Mouse (Mus musculus) cortical plate, adult 2 months (tissue): ENCODE results near the gene Polr2l. TPM values are rescaled to one million over a fixed set of nuclear protein-coding genes. Genes with fewer than 3 reads are reported as not detected.

Experiments used
- H3K27ac ChIP-seq: fragments of 200-500 bp; 2 replicates; pipeline ENCODE4 v1.5.1; 2012; ENCODE audit warnings: low read length, control low read depth, inconsistent platforms; ENCODE audit not compliant: insufficient read depth
- H3K4me1 ChIP-seq: fragments of 200-500 bp; 2 replicates; pipeline ENCODE4 v1.6.1; 2011; ENCODE audit warnings: low read length; ENCODE audit not compliant: control insufficient read depth, insufficient read depth
- H3K4me3 ChIP-seq: fragments of 200-500 bp; 2 replicates; pipeline ENCODE4 v1.5.1; 2011; ENCODE audit warnings: mild to moderate bottlenecking, low read length, control low read depth; ENCODE audit not compliant: insufficient read depth
- CTCF ChIP-seq: fragments of 200-500 bp; IDR thresholded peaks from 2 replicates; pipeline ENCODE4 v1.5.1; 2011; ENCODE audit warnings: mild to moderate bottlenecking, control low read depth, low read length; ENCODE audit not compliant: insufficient read depth; ENCODE audit errors: extremely low read depth
- POLR2A ChIP-seq: fragments of 200-500 bp; IDR thresholded peaks from 2 replicates; pipeline ENCODE4 v1.6.1; 2011; ENCODE audit warnings: mild to moderate bottlenecking, low read length, control low read depth; ENCODE audit not compliant: insufficient read depth; ENCODE audit errors: extremely low read depth
- polyA plus RNA-seq: library from polyadenylated mRNA; depleted of rRNA; stranded (reverse); fragments of >200 nt; gene quantifications from 2 replicates; pipeline ENCODE4 v1.2.3, GENCODE M21; 2012

Polr2l gene
- polyA plus RNA-seq, 1 experiment = 52.1 TPM

- H3K27ac ChIP-seq = no peak within 1 kb of the TSS
- TF ChIP-seq POLR2A (no peak), CTCF (no peak)
- H3K4me3 ChIP-seq = no peak within 1 kb of the TSS
- H3K4me1 ChIP-seq = peaks cover 4% of the 10 kb centered on the region; the same call in 1 of the 2 replicates
Observed at GRCm38 (mm10) chr7:141443828-141444237, 31.1 kb downstream of the Polr2l start, which contains the start of gene Pidd1. Gene Pidd1 (minus strand): TSS chr7:141444025.

GRCm38 (mm10) chr7:141443081-141443821 lies 31.7 kb downstream of the Polr2l start:
- H3K4me3 ChIP-seq = no peak overlapping the region
- TF ChIP-seq CTCF (no peak), POLR2A (no peak)
- H3K4me1 ChIP-seq = no peaks in the 10 kb centered on the region; the same call in 1 of the 2 replicates
- no peak overlapping the region for H3K27ac ChIP-seq

GRCm38 (mm10) chr7:141442199-141442598 lies 32.7 kb downstream of the Polr2l start:
- Histone ChIP-seq H3K4me1 (no peaks in the 10 kb centered on the region), H3K27ac (no peak overlapping the region), H3K4me3 (no peak overlapping the region)
- TF ChIP-seq POLR2A (no peak), CTCF (no peak)

- H3K4me3 ChIP-seq = no peak overlapping the region
- H3K27ac ChIP-seq = no peak overlapping the region
- TF ChIP-seq POLR2A = no peak
- no peak for TF ChIP-seq CTCF
- H3K4me1 ChIP-seq = no peaks in the 10 kb centered on the region; the same call in 1 of the 2 replicates
Observed at GRCm38 (mm10) chr7:141441460-141441859, 33.5 kb downstream of the Polr2l start.

- TF ChIP-seq CTCF = peak; percentile 59
- no peak for TF ChIP-seq POLR2A
- H3K27ac ChIP-seq = no peak overlapping the region
- peaks cover 3% of the 10 kb centered on the region for H3K4me1 ChIP-seq
- H3K4me3 ChIP-seq = no peak overlapping the region
Observed at GRCm38 (mm10) chr7:141440613-141441012, 34.3 kb downstream of the Polr2l start.

- peaks cover 6% of the 10 kb centered on the region for H3K4me1 ChIP-seq
- no peak for TF ChIP-seq POLR2A
- no peak for TF ChIP-seq CTCF
- H3K4me3 ChIP-seq = no peak overlapping the region
- H3K27ac ChIP-seq = no peak overlapping the region
Observed at GRCm38 (mm10) chr7:141439811-141440210, 35.1 kb downstream of the Polr2l start.

- TF ChIP-seq POLR2A (no peak), CTCF (no peak)
- peaks cover 6% of the 10 kb centered on the region for H3K4me1 ChIP-seq
- no peak overlapping the region for H3K4me3 ChIP-seq
- no peak overlapping the region for H3K27ac ChIP-seq
Observed at GRCm38 (mm10) chr7:141439140-141439679, 35.7 kb downstream of the Polr2l start.

GRCm38 (mm10) chr7:141438201-141438968 lies 36.5 kb downstream of the Polr2l start:
- Histone ChIP-seq H3K4me1 (peaks cover 6% of the 10 kb centered on the region), H3K27ac (no peak overlapping the region), H3K4me3 (no peak overlapping the region)
- TF ChIP-seq POLR2A (no peak), CTCF (no peak)
